Mouse (Mus musculus) liver, embryonic 12.5 days (tissue): ENCODE data around the gene Hyal4. TPM values are rescaled to one million over a fixed set of nuclear protein-coding genes. Genes with fewer than 3 reads are reported as not detected.

Experiments used
- ATAC-seq: fragments of 200-750 bp; cut with Nextera tagmentation; 2 replicates; pipeline ENCODE4 v1.8.0; 2017; ENCODE audit warnings: moderate number of reproducible peaks, mild to moderate bottlenecking, moderate library complexity
- H3K27ac ChIP-seq: fragments of 300-500 bp; sonication (generic); 2 replicates; pipeline ENCODE4 v1.5.1; 2016; ENCODE audit warnings: mild to moderate bottlenecking
- H3K27me3 ChIP-seq: fragments of 300-500 bp; sonication (generic); replicated peaks from 2 replicates; pipeline ENCODE4 v1.6.1; 2016; ENCODE audit warnings: mild to moderate bottlenecking, moderate library complexity
- H3K36me3 ChIP-seq: fragments of 300-500 bp; sonication (generic); 2 replicates; pipeline ENCODE4 v1.6.1; 2016; ENCODE audit warnings: mild to moderate bottlenecking, moderate library complexity
- H3K4me1 ChIP-seq: fragments of 300-500 bp; sonication (generic); 2 replicates; pipeline ENCODE4 v1.6.1; 2016
- H3K4me2 ChIP-seq: fragments of 300-500 bp; sonication (generic); 2 replicates; pipeline ENCODE4 v1.6.1; 2016; ENCODE audit warnings: mild to moderate bottlenecking, moderate library complexity
- H3K4me3 ChIP-seq: fragments of 300-500 bp; sonication (generic); 2 replicates; pipeline ENCODE4 v1.5.1; 2016; ENCODE audit warnings: mild to moderate bottlenecking, moderate library complexity
- H3K9ac ChIP-seq: fragments of 300-500 bp; sonication (generic); 2 replicates; pipeline ENCODE4 v1.6.1; 2016; ENCODE audit warnings: mild to moderate bottlenecking, moderate library complexity
- H3K9me3 ChIP-seq: fragments of 300-500 bp; sonication (generic); replicated peaks from 2 replicates; pipeline ENCODE4 v1.6.1; 2016; ENCODE audit warnings: mild to moderate bottlenecking, moderate library complexity
- WGBS: fragments of 180-500 bp; shearing (Covaris S2); methylation state at CpG from one replicate; pipeline ENCODE4 v1.1.7; 2016; ENCODE audit not compliant: insufficient replicate concordance; 5-methylcytosine and 5-hydroxymethylcytosine counted together
- polyA plus RNA-seq: library from polyadenylated mRNA; unstranded; fragments of >200 nt; fragmentation: Nextera tagmentation; extraction: Ambion mirVana; gene quantifications from 2 replicates; pipeline ENCODE4 v1.2.1, GENCODE M21; 2016

The Hyal4 gene
- not detected in 2 replicates for polyA plus RNA-seq

- Histone ChIP-seq H3K9me3 (no peaks in the 10 kb centered on the region), H3K4me1 (no peaks in the 10 kb centered on the region), H3K9ac (no peak within 1 kb of the TSS), H3K36me3 (no peaks in the 10 kb centered on the region), H3K27ac (no peak within 1 kb of the TSS), H3K4me3 (no peak within 1 kb of the TSS), H3K27me3 (no peaks in the 10 kb centered on the region), H3K4me2 (no peak within 1 kb of the TSS)
- no peak for ATAC-seq
- WGBS, result 64% methylated on average over 4 of the region's 4 CpGs
Observed at GRCm38 (mm10) chr6:24748029-24748428, at the start of gene Hyal4. Hyal4 (plus strand) TSS chr6:24748329.

GRCm38 (mm10) chr6:24707090-24707489 is 41.0 kb upstream of the Hyal4 start:
- WGBS, result 66% methylated on average over 5 of the region's 5 CpGs
- Histone ChIP-seq H3K27ac (no peak overlapping the region), H3K4me2 (no peak overlapping the region), H3K9ac (no peak overlapping the region), H3K9me3 (no peaks in the 10 kb centered on the region), H3K4me1 (no peaks in the 10 kb centered on the region), H3K36me3 (no peaks in the 10 kb centered on the region), H3K4me3 (no peak overlapping the region), H3K27me3 (no peaks in the 10 kb centered on the region)
- ATAC-seq, result no peak

- H3K9me3 ChIP-seq, result no peaks in the 10 kb centered on the region
Observed at GRCm38 (mm10) chr6:24707499-24707898, 40.6 kb upstream of the Hyal4 start.

GRCm38 (mm10) chr6:24721317-24722099 is 26.6 kb upstream of the Hyal4 start:
- 24% methylated on average over 13 of the region's 13 CpGs for whole genome bisulfite sequencing
- no peak for ATAC-seq

More at GRCm38 (mm10) chr6:24707499-24707898, 40.6 kb upstream of the Hyal4 start:
- no peak overlapping the region for H3K4me2 ChIP-seq
- no peaks in the 10 kb centered on the region for H3K36me3 ChIP-seq
- no peak overlapping the region for H3K4me3 ChIP-seq
- no peak overlapping the region for H3K27ac ChIP-seq
- no peaks in the 10 kb centered on the region for H3K27me3 ChIP-seq
- no peak overlapping the region for H3K9ac ChIP-seq
- H3K4me1 ChIP-seq, result no peaks in the 10 kb centered on the region
- WGBS, result 54% methylated on average over 2 of the region's 2 CpGs
- ATAC-seq, result no peak

GRCm38 (mm10) chr6:24728130-24728529 is 20.0 kb upstream of the Hyal4 start:
- ATAC-seq, result no peak
- H3K4me2 ChIP-seq, result no peak overlapping the region
- H3K9ac ChIP-seq, result no peak overlapping the region
- H3K27me3 ChIP-seq, result no peaks in the 10 kb centered on the region
- 21% methylated on average over 1 of the region's 1 CpGs for WGBS
- no peaks in the 10 kb centered on the region for H3K9me3 ChIP-seq
- no peak overlapping the region for H3K4me3 ChIP-seq
- H3K36me3 ChIP-seq, result no peaks in the 10 kb centered on the region
- H3K27ac ChIP-seq, result no peak overlapping the region
- no peaks in the 10 kb centered on the region for H3K4me1 ChIP-seq

More at GRCm38 (mm10) chr6:24721317-24722099, 26.6 kb upstream of the Hyal4 start:
- H3K4me2 ChIP-seq, result no peak overlapping the region
- H3K9me3 ChIP-seq, result no peaks in the 10 kb centered on the region
- H3K27ac ChIP-seq, result no peak overlapping the region
- H3K36me3 ChIP-seq, result no peaks in the 10 kb centered on the region
- H3K9ac ChIP-seq, result no peak overlapping the region
- no peaks in the 10 kb centered on the region for H3K27me3 ChIP-seq
- no peak overlapping the region for H3K4me3 ChIP-seq
- no peaks in the 10 kb centered on the region for H3K4me1 ChIP-seq

GRCm38 (mm10) chr6:24732945-24733344 is 15.2 kb upstream of the Hyal4 start, which contains the start of gene Hyal6:
Hyal6 (plus strand) TSS chr6:24733245.
- no peak for ATAC-seq
- H3K4me1 ChIP-seq, result no peaks in the 10 kb centered on the region
- no peak within 1 kb of the TSS for H3K9ac ChIP-seq
- H3K4me2 ChIP-seq, result no peak within 1 kb of the TSS
- H3K27me3 ChIP-seq, result no peaks in the 10 kb centered on the region
- H3K36me3 ChIP-seq, result no peaks in the 10 kb centered on the region
- no peak within 1 kb of the TSS for H3K27ac ChIP-seq
- H3K4me3 ChIP-seq, result no peak within 1 kb of the TSS
- 63% methylated on average over 3 of the region's 3 CpGs for WGBS
- no peaks in the 10 kb centered on the region for H3K9me3 ChIP-seq

GRCm38 (mm10) chr6:24734565-24734964 is 13.6 kb upstream of the Hyal4 start:
- no peak overlapping the region for H3K4me2 ChIP-seq
- H3K27me3 ChIP-seq, result no peaks in the 10 kb centered on the region
- H3K9me3 ChIP-seq, result no peaks in the 10 kb centered on the region
- no peaks in the 10 kb centered on the region for H3K36me3 ChIP-seq
- H3K4me3 ChIP-seq, result no peak overlapping the region
- WGBS, result 72% methylated on average over 6 of the region's 6 CpGs
- H3K27ac ChIP-seq, result no peak overlapping the region
- no peaks in the 10 kb centered on the region for H3K4me1 ChIP-seq
- ATAC-seq, result no peak
- no peak overlapping the region for H3K9ac ChIP-seq

- H3K4me3 ChIP-seq, result no peak overlapping the region
- no peak overlapping the region for H3K27ac ChIP-seq
- no peaks in the 10 kb centered on the region for H3K27me3 ChIP-seq
- WGBS, result 73% methylated on average over 3 of the region's 3 CpGs
- H3K4me1 ChIP-seq, result no peaks in the 10 kb centered on the region
- H3K9me3 ChIP-seq, result no peaks in the 10 kb centered on the region
- H3K4me2 ChIP-seq, result no peak overlapping the region
- no peak for ATAC-seq
- no peak overlapping the region for H3K9ac ChIP-seq
- no peaks in the 10 kb centered on the region for H3K36me3 ChIP-seq
Observed at GRCm38 (mm10) chr6:24759281-24759680, 11.2 kb downstream of the Hyal4 start.

GRCm38 (mm10) chr6:24766261-24766660 is 18.1 kb downstream of the Hyal4 start:
- Histone ChIP-seq H3K4me2 (no peak overlapping the region), H3K27me3 (no peaks in the 10 kb centered on the region), H3K9me3 (no peaks in the 10 kb centered on the region), H3K4me3 (no peak overlapping the region), H3K4me1 (no peaks in the 10 kb centered on the region), H3K9ac (no peak overlapping the region), H3K27ac (no peak overlapping the region), H3K36me3 (no peaks in the 10 kb centered on the region)
- no peak for ATAC-seq
- WGBS, result 70% methylated on average over 2 of the region's 2 CpGs

- Histone ChIP-seq H3K27me3 (no peaks in the 10 kb centered on the region), H3K4me1 (no peaks in the 10 kb centered on the region), H3K4me2 (no peak overlapping the region), H3K9me3 (no peaks in the 10 kb centered on the region), H3K36me3 (no peaks in the 10 kb centered on the region), H3K27ac (no peak overlapping the region), H3K9ac (no peak overlapping the region), H3K4me3 (no peak overlapping the region)
- WGBS, result 42% methylated on average over 2 of the region's 2 CpGs
- no peak for ATAC-seq
Observed at GRCm38 (mm10) chr6:24779182-24779581, 31.1 kb downstream of the Hyal4 start.

GRCm38 (mm10) chr6:24790888-24791287 is 42.8 kb downstream of the Hyal4 start, which contains the start of gene Spam1:
Spam1 (plus strand) TSS chr6:24791188.
- Histone ChIP-seq H3K36me3 (no peaks in the 10 kb centered on the region), H3K4me1 (no peaks in the 10 kb centered on the region), H3K4me2 (no peak within 1 kb of the TSS), H3K4me3 (no peak within 1 kb of the TSS), H3K27me3 (no peaks in the 10 kb centered on the region), H3K27ac (no peak within 1 kb of the TSS), H3K9ac (no peak within 1 kb of the TSS), H3K9me3 (no peaks in the 10 kb centered on the region)
- ATAC-seq, result no peak
